In genomic region chr13:32819926-32820325, GRCm38 (mm10) we compare ENCODE assay signal across 26 mouse cellular contexts. TPM values are rescaled to one million over a fixed set of nuclear protein-coding genes. Genes with fewer than 3 reads are reported as not detected.
"Had no signal": no experiment of that assay in that cellular context is flagged by ENCODE, and none has a peak within 500 bp of the region (broad histone marks: within the 10 kb centered on the region; RNA-seq: fewer than 3 reads in every experiment).

No protein-coding gene starts in this region.

- ATAC-seq: midbrain, embryonic 13.5 days had no signal

- H3K9ac ChIP-seq: limb, embryonic 15.5 days; liver, embryonic 14.5 days; lung, embryonic 15.5 days; midbrain, embryonic 13.5 days; neural tube, embryonic 13.5 days had no signal

- H3K27ac ChIP-seq: limb, embryonic 15.5 days; liver, embryonic 14.5 days; lung, embryonic 15.5 days; midbrain, embryonic 10.5 days; midbrain, embryonic 13.5 days; neural tube, embryonic 13.5 days had no signal

- H3K4me2 ChIP-seq: limb, embryonic 15.5 days; liver, embryonic 11.5 days; lung, embryonic 15.5 days; midbrain, embryonic 13.5 days; neural tube, embryonic 13.5 days had no signal

- H3K4me1 ChIP-seq: limb, embryonic 15.5 days; lung, embryonic 15.5 days; midbrain, embryonic 10.5 days; midbrain, embryonic 13.5 days; neural tube, embryonic 13.5 days had no signal

- H3K4me3 ChIP-seq: limb, embryonic 15.5 days; lung, embryonic 15.5 days; megakaryocyte, embryonic 14.5 days; midbrain, embryonic 10.5 days; midbrain, embryonic 13.5 days; neural tube, embryonic 13.5 days had no signal

- H3K27me3 ChIP-seq: limb, embryonic 15.5 days; lung, embryonic 15.5 days; megakaryocyte, embryonic 14.5 days; midbrain, embryonic 13.5 days; neural tube, embryonic 13.5 days had no signal

- DNase-seq: kidney, adult 18-20 months; kidney, adult 9 months; kidney, postnatal 14 days; kidney, postnatal 4 days; left cerebral cortex, postnatal 4 days; lung, adult 18-20 months; lung, postnatal 10 days; lung, postnatal 36 days; thymus, adult 18-20 months; thymus, postnatal 36 days had no signal

- H3K9me3 ChIP-seq: limb, embryonic 15.5 days; lung, embryonic 15.5 days; megakaryocyte, embryonic 14.5 days; midbrain, embryonic 10.5 days; midbrain, embryonic 13.5 days; neural tube, embryonic 13.5 days had no signal

RNA-seq across cellular contexts. Expression of gene D930007J09Rik, which starts 17.3 kb away (rescaled TPM):
- total RNA-seq: left cerebral cortex, adult 8-10 months; neutrophil, adult 5-6 weeks had no signal
- polyA plus RNA-seq: kidney, embryonic 16.5 days; limb, embryonic 15.5 days; liver, embryonic 11.5 days; liver, embryonic 14.5 days; lung, embryonic 15.5 days; midbrain, embryonic 10.5 days; midbrain, embryonic 13.5 days; neural tube, embryonic 13.5 days; small intestine, adult 2 months; spleen, adult 2 months; stomach, embryonic 16.5 days; testis, adult 2 months; urinary bladder, adult 2 months had no signal

RNA-seq across cellular contexts. Expression of gene Mylk4, which starts 36.2 kb away (rescaled TPM):
- total RNA-seq: neutrophil, adult 5-6 weeks had no signal
- polyA plus RNA-seq: midbrain, embryonic 10.5 days; small intestine, adult 2 months; spleen, adult 2 months had no signal
